Mouse (Mus musculus) CH12.LX (cell line): ENCODE results near the gene Nop2. TPM values are rescaled to one million over a fixed set of nuclear protein-coding genes. Genes with fewer than 3 reads are reported as not detected.

Source experiments
- DNase-seq: peaks from one replicate; pipeline ENCODE4 v3.0.0-alpha.2; 2013; ENCODE audit errors: extremely low read depth
- H3K27ac ChIP-seq: 2 replicates; pipeline ENCODE4 v1.5.1; 2012; ENCODE audit warnings: low read depth, mild to moderate bottlenecking, control low read depth, moderate library complexity; ENCODE audit not compliant: insufficient read depth
- H3K27me3 ChIP-seq: replicated peaks from 2 replicates; pipeline ENCODE3; 2012; ENCODE audit warnings: inconsistent platforms
- H3K36me3 ChIP-seq, 2 experiments: replicated peaks in 1 of 2; 2 replicates each; pipeline versions ENCODE3 to v1.6.1; 2012; ENCODE audit warnings: inconsistent platforms in 1 of 2, low read length in 1 of 2, mild to moderate bottlenecking in 1 of 2, mixed read lengths in 1 of 2, moderate library complexity in 1 of 2; ENCODE audit not compliant: control insufficient read depth in 1 of 2, insufficient read depth in 1 of 2
- H3K4me1 ChIP-seq, 2 experiments: 2 replicates each; pipeline ENCODE4 v1.6.1; 2012; ENCODE audit warnings: inconsistent platforms in 1 of 2, moderate library complexity in 1 of 2; ENCODE audit not compliant: insufficient read depth in 2 of 2, control insufficient read depth in 1 of 2
- H3K4me2 ChIP-seq: 2 replicates; pipeline ENCODE4 v1.6.1; 2012; ENCODE audit warnings: low read depth, mild to moderate bottlenecking, control low read depth; ENCODE audit not compliant: poor library complexity, insufficient read depth, severe bottlenecking
- H3K4me3 ChIP-seq, 3 experiments: fragments of 150-350 bp in 1 of 3; sonication (generic) in 1 of 3; replicated peaks in 1 of 3; 2 replicates each; pipeline versions ENCODE3 to v1.5.1; 2011 to 2012; ENCODE audit warnings: low read depth in 2 of 3, low read length in 2 of 3, mild to moderate bottlenecking in 2 of 3, moderate library complexity in 2 of 3, control low read depth in 1 of 3, improper control_type of control experiment in 1 of 3, inconsistent platforms in 1 of 3, mixed read lengths in 1 of 3; ENCODE audit not compliant: poor library complexity in 1 of 3
- H3K79me2 ChIP-seq: replicated peaks from 2 replicates; pipeline ENCODE4 v1.6.1; 2012; ENCODE audit warnings: mild to moderate bottlenecking, moderate library complexity; ENCODE audit not compliant: control insufficient read depth, poor library complexity, insufficient read depth, severe bottlenecking; ENCODE audit errors: extremely low read depth
- H3K9ac ChIP-seq: 2 replicates; pipeline ENCODE4 v1.6.1; 2012; ENCODE audit warnings: low read depth, mild to moderate bottlenecking, control low read depth, moderate library complexity; ENCODE audit not compliant: insufficient read depth
- H3K9me3 ChIP-seq: replicated peaks from 2 replicates; pipeline ENCODE3; 2012; ENCODE audit warnings: low read length, inconsistent platforms, mixed read lengths
- BHLHE40 ChIP-seq: IDR thresholded peaks from 2 replicates; pipeline ENCODE4 v1.6.1; 2011; ENCODE audit warnings: mild to moderate bottlenecking, low read depth, low read length, improper control_type of control experiment
- CHD1 ChIP-seq: IDR thresholded peaks from 2 replicates; pipeline ENCODE4 v1.6.1; 2012; ENCODE audit warnings: low read depth, low read length, improper control_type of control experiment, inconsistent platforms
- CTCF ChIP-seq, 2 experiments: IDR thresholded peaks in 1 of 2; conservative IDR thresholded peaks in 1 of 2; 2 replicates each; pipeline ENCODE4 v1.5.1; 2011 to 2012; ENCODE audit warnings: low read depth in 2 of 2, low read length in 2 of 2, improper control_type of control experiment in 1 of 2, inconsistent platforms in 1 of 2, mild to moderate bottlenecking in 1 of 2, moderate library complexity in 1 of 2
- E2F4 ChIP-seq: IDR thresholded peaks from 2 replicates; pipeline ENCODE4 v1.6.1; 2011; ENCODE audit warnings: low read depth, low read length, improper control_type of control experiment; ENCODE audit not compliant: insufficient replicate concordance
- ELF1 ChIP-seq: IDR thresholded peaks from 2 replicates; pipeline ENCODE4 v1.6.1; 2014; ENCODE audit warnings: low read depth, mild to moderate bottlenecking, inconsistent platforms, low read length, improper control_type of control experiment
- EP300 ChIP-seq: IDR thresholded peaks from 2 replicates; pipeline ENCODE4 v1.6.1; 2011; ENCODE audit warnings: low read length, improper control_type of control experiment
- ETS1 ChIP-seq: conservative IDR thresholded peaks from 2 replicates; pipeline ENCODE4 v1.6.1; 2012; ENCODE audit warnings: low read depth, mild to moderate bottlenecking, inconsistent platforms, low read length, improper control_type of control experiment, moderate library complexity
- HCFC1 ChIP-seq: IDR thresholded peaks from 2 replicates; pipeline ENCODE4 v1.6.1; 2012; ENCODE audit warnings: low read depth, mild to moderate bottlenecking, inconsistent platforms, low read length, improper control_type of control experiment
- JUN ChIP-seq: IDR thresholded peaks from 2 replicates; pipeline ENCODE4 v1.6.1; 2011; ENCODE audit warnings: low read depth, mild to moderate bottlenecking, low read length, improper control_type of control experiment, moderate library complexity; ENCODE audit not compliant: insufficient read depth
- JUND ChIP-seq: conservative IDR thresholded peaks from 2 replicates; pipeline ENCODE4 v1.6.1; 2011; ENCODE audit warnings: low read depth, low read length, improper control_type of control experiment
- KAT2A ChIP-seq: IDR thresholded peaks from 2 replicates; pipeline ENCODE4 v1.6.1; 2012; ENCODE audit warnings: low read length, improper control_type of control experiment, inconsistent platforms; ENCODE audit not compliant: insufficient replicate concordance
- MAFK ChIP-seq: IDR thresholded peaks from 2 replicates; pipeline ENCODE4 v1.6.1; 2011; ENCODE audit warnings: low read length, improper control_type of control experiment; ENCODE audit not compliant: insufficient replicate concordance
- MAX ChIP-seq: IDR thresholded peaks from 2 replicates; pipeline ENCODE4 v1.6.1; 2011; ENCODE audit warnings: low read length, improper control_type of control experiment
- MAZ ChIP-seq: IDR thresholded peaks from 2 replicates; pipeline ENCODE4 v1.6.1; 2012; ENCODE audit warnings: low read depth, mild to moderate bottlenecking, inconsistent platforms, low read length, improper control_type of control experiment, moderate library complexity
- MEF2A ChIP-seq: IDR thresholded peaks from 2 replicates; pipeline ENCODE4 v1.6.1; 2014; ENCODE audit warnings: low read depth, mild to moderate bottlenecking, inconsistent platforms, low read length, improper control_type of control experiment, borderline replicate concordance
- MXI1 ChIP-seq: IDR thresholded peaks from 2 replicates; pipeline ENCODE4 v1.6.1; 2011; ENCODE audit warnings: mild to moderate bottlenecking, low read depth, low read length, improper control_type of control experiment
- MYC ChIP-seq: IDR thresholded peaks from 2 replicates; pipeline ENCODE4 v1.6.1; 2011; ENCODE audit warnings: low read depth, mild to moderate bottlenecking, improper control_type of control experiment, low read length
- NRF1 ChIP-seq: IDR thresholded peaks from 2 replicates; pipeline ENCODE4 v1.6.1; 2014; ENCODE audit warnings: low read depth, mild to moderate bottlenecking, inconsistent platforms, low read length, improper control_type of control experiment, moderate library complexity
- POLR2A ChIP-seq: IDR thresholded peaks from 2 replicates; pipeline ENCODE4 v1.6.1; 2011; ENCODE audit warnings: low read depth, mild to moderate bottlenecking, improper control_type of control experiment, low read length
- POLR2AphosphoS2 ChIP-seq: IDR thresholded peaks from 2 replicates; pipeline ENCODE4 v1.6.1; 2011; ENCODE audit warnings: low read depth, low read length, improper control_type of control experiment
- RCOR1 ChIP-seq: conservative IDR thresholded peaks from 2 replicates; pipeline ENCODE4 v1.6.1; 2012; ENCODE audit warnings: low read depth, mild to moderate bottlenecking, inconsistent platforms, low read length, improper control_type of control experiment
- SIN3A ChIP-seq: IDR thresholded peaks from 2 replicates; pipeline ENCODE4 v1.6.1; 2012; ENCODE audit warnings: low read length, improper control_type of control experiment, inconsistent platforms
- SMC3 ChIP-seq: IDR thresholded peaks from 2 replicates; pipeline ENCODE4 v1.6.1; 2011; ENCODE audit warnings: low read depth, low read length, improper control_type of control experiment
- TBP ChIP-seq: conservative IDR thresholded peaks from 2 replicates; pipeline ENCODE4 v1.6.1; 2011; ENCODE audit warnings: low read depth, low read length, improper control_type of control experiment
- TCF12 ChIP-seq: IDR thresholded peaks from 2 replicates; pipeline ENCODE4 v1.6.1; 2014; ENCODE audit warnings: low read depth, mild to moderate bottlenecking, inconsistent platforms, low read length, improper control_type of control experiment
- USF1 ChIP-seq: IDR thresholded peaks from 2 replicates; pipeline ENCODE4 v1.6.1; 2014; ENCODE audit warnings: low read depth, mild to moderate bottlenecking, inconsistent platforms, low read length, improper control_type of control experiment
- ZC3H11A ChIP-seq: IDR thresholded peaks from 2 replicates; pipeline ENCODE4 v1.6.1; 2012; ENCODE audit warnings: low read depth, mild to moderate bottlenecking, inconsistent platforms, low read length, improper control_type of control experiment
- ZKSCAN1 ChIP-seq: IDR thresholded peaks from 2 replicates; pipeline ENCODE4 v1.6.1; 2012; ENCODE audit warnings: low read depth, inconsistent platforms, low read length, improper control_type of control experiment, borderline replicate concordance
- dilution Hi-C: fragments of 300-500 bp; cut with MboI; formaldehyde crosslinking; loops from 2 replicates; pipeline ENCODE4 v1.14.3; 2020; ENCODE audit warnings: low sequenced_read_pairs; ENCODE audit not compliant: extremely low pct_unique_long_range_greater_than_20kb, extremely low pct_ligation_motif_present
- in situ Hi-C: fragments of 300-500 bp; cut with MboI; formaldehyde crosslinking; loops from 3 replicates; pipeline ENCODE4 v1.14.3; 2019; ENCODE audit warnings: low sequenced_read_pairs, low pct_ligation_motif_present, low pct_unique_long_range_greater_than_20kb, mixed read lengths
- polyA plus RNA-seq: library from polyadenylated mRNA; unstranded; fragments of >175 nt; gene quantifications from 2 replicates; pipeline ENCODE4 v1.2.1, GENCODE M21; 2012; ENCODE audit warnings: low read depth; ENCODE audit not compliant: insufficient read length
- total RNA-seq, 2 experiments: library from RNA; depleted of rRNA; stranded (reverse); fragments of 300-350 nt in 1 of 2; fragments of >200 nt in 1 of 2; gene quantifications; 2 replicates each; pipeline ENCODE4 v1.2.3; 2012 to 2014

The Nop2 gene
- total and polyA plus RNA-seq, 3 experiments, result 128 to 175 (median 154) TPM

DNA sequence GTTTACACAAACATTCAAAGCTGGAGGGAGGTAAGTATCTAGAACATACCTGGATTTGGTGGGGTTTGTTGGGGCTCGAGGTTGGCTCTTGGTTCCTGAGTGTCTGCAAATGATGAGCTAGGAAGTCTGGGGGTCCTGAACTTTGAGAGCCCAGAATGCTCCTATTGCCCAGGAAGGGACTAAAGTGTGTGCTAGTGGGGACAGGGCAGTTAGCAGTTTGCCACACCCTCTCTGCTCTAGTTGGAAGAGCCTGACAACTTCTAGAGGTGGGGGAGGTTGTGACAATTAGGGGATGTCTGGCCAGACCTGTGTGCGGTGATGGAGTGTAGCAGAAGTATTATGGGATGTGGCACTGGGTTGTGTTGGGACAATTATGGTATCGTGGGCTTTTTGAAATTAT is 36.9 kb upstream of the Nop2 start:
- Histone ChIP-seq H3K4me3 (no peak overlapping the region), H3K79me2 (peaks cover 29% of the 10 kb centered on the region), H3K36me3 (peaks cover 20 to 23% of the 10 kb centered on the region in 2 experiments)
- dilution Hi-C loops, result no loop called here
- no peak for TF ChIP-seq TCF12
- TF ChIP-seq MEF2A, result no peak
- no peak for TF ChIP-seq USF1
- TF ChIP-seq HCFC1, result no peak
- no peak for TF ChIP-seq ZC3H11A
- no peak for TF ChIP-seq JUN
- no peak for TF ChIP-seq POLR2A
- no peak for TF ChIP-seq MXI1
- TF ChIP-seq CTCF (conservative IDR thresholded peaks at IDR 0.05 in 1 of 2, IDR thresholded peaks at IDR 0.05 in 1 of 2; ENCODE audit: low read depth in 2 of 2, low read length in 2 of 2), result no peak
- TF ChIP-seq NRF1, result no peak
- no peak for TF ChIP-seq ELF1
- no peak for TF ChIP-seq CHD1
- no peak for TF ChIP-seq SIN3A
- TF ChIP-seq E2F4, result no peak
- TF ChIP-seq, all 38 proteins: peak for 0
- in situ Hi-C loops, result loop anchor here (10.0 kb wide), 1 partner anchor 50 kb away; the partner anchor contains the start of gene Acrbp
- Histone ChIP-seq H3K27me3 (no peaks in the 10 kb centered on the region), H3K27ac (no peak overlapping the region), H3K4me2 (no peak overlapping the region), H3K9me3 (no peaks in the 10 kb centered on the region), H3K9ac (no peak overlapping the region), H3K4me1 (peaks cover 16 to 37% of the 10 kb centered on the region in 2 experiments)
- DNase-seq, result no peak

DNA sequence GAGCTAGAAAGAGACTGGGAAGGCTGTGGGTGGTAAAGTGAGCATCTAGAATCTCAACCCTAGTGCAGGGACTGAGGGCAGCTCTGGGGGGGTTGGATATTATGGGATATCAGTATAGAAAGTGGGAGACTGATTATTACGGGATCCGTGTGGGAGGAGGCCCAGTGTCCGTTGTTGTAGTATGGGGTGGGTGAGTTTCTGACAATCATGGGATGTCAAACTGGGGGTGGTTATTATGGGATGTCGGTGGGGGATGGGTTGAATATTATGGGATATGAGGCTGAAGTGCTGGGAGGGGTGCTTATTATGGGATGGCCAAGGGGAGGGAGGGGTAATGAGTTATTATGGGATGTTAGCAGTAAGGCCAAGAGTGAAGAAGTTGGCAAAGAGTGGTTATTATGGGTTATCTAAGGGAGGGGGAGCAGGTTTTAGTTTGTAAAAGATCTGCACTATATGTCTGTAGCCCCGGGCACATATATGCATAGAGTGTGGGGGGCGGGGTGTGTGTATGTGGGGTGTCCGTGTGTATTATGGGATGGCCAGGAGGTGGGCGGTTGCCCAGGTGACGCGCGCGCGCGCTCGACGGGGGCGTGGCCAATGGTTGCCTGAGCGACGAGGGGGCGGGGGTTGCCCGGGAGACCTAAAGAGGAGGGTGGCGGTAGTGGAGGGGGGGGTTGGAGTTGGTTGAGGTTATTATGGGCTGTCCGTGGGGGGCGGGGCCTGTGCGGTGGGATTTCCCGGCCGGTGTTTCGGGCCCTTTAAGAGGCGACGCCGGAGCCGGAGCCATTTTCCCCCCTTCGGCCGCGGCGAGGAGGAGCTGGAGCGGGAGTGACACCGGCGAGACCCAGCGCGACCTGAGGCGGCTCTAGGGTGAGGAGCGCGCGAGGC is 36.1 kb upstream of the Nop2 start, which contains the start of gene Chd4:
Gene Chd4 (plus strand): TSS at position 591 of the 888 bp plus-strand sequence.
- peak within 1 kb of the TSS; percentile 93 to 98 (median 94) for H3K4me3 ChIP-seq
- H3K4me2 ChIP-seq, result peak within 1 kb of the TSS; percentile 86
- peak within 1 kb of the TSS; percentile 88 for H3K9ac ChIP-seq
- peaks cover 36% of the 10 kb centered on the region for H3K79me2 ChIP-seq
- no peaks in the 10 kb centered on the region for H3K9me3 ChIP-seq
- H3K27me3 ChIP-seq, result no peaks in the 10 kb centered on the region
- H3K4me1 ChIP-seq, result peaks cover 16 to 35% of the 10 kb centered on the region in 2 experiments
- peak; percentile 94 for DNase-seq
- dilution Hi-C loops, result no loop called here
- peak within 1 kb of the TSS; percentile 69 for H3K27ac ChIP-seq
- H3K36me3 ChIP-seq, result peaks cover 28 to 31% of the 10 kb centered on the region in 2 experiments
- in situ Hi-C loops, result loop anchor here (10.0 kb wide), 1 partner anchor 51 kb away; the partner anchor contains the start of gene Acrbp
- TF ChIP-seq E2F4, result no peak
- TF ChIP-seq MAX, result no peak
- TF ChIP-seq ELF1, result peak; percentile 76
- peak; percentile 81 for TF ChIP-seq POLR2AphosphoS2
- TF ChIP-seq MXI1, result peak; percentile 99
- TF ChIP-seq TBP, result peak; percentile 89
- TF ChIP-seq RCOR1, result no peak
- no peak for TF ChIP-seq MYC
- TF ChIP-seq KAT2A, result no peak
- peak; percentile 91 for TF ChIP-seq MAZ
- peak; percentile 66 for TF ChIP-seq NRF1
- no peak for TF ChIP-seq CTCF (conservative IDR thresholded peaks at IDR 0.05 in 1 of 2, IDR thresholded peaks at IDR 0.05 in 1 of 2; ENCODE audit: low read depth in 2 of 2, low read length in 2 of 2)
- TF ChIP-seq MEF2A, result peak; percentile 22; the same call in 1 of the 2 replicates
- TF ChIP-seq USF1, result no peak
- no peak for TF ChIP-seq JUN
- TF ChIP-seq POLR2A, result peak; percentile 98
- TF ChIP-seq BHLHE40, result no peak
- TF ChIP-seq EP300, result no peak
- TF ChIP-seq SIN3A, result no peak; the same call in none of the 2 replicates
- TF ChIP-seq CHD1, result no peak
- TF ChIP-seq MAFK, result no peak
- TF ChIP-seq ZKSCAN1, result no peak
- no peak for TF ChIP-seq SMC3
- TF ChIP-seq ETS1, result no peak; the same call in 1 of the 2 replicates
- no peak for TF ChIP-seq JUND
